Mouse (Mus musculus): ENCODE results near the gene Hoxb3. TPM values are rescaled to one million over a fixed set of nuclear protein-coding genes. Genes with fewer than 3 reads are reported as not detected.

The Hoxb3 gene
- polyA plus RNA-seq, 1 experiment = 2.0 TPM

DNA sequence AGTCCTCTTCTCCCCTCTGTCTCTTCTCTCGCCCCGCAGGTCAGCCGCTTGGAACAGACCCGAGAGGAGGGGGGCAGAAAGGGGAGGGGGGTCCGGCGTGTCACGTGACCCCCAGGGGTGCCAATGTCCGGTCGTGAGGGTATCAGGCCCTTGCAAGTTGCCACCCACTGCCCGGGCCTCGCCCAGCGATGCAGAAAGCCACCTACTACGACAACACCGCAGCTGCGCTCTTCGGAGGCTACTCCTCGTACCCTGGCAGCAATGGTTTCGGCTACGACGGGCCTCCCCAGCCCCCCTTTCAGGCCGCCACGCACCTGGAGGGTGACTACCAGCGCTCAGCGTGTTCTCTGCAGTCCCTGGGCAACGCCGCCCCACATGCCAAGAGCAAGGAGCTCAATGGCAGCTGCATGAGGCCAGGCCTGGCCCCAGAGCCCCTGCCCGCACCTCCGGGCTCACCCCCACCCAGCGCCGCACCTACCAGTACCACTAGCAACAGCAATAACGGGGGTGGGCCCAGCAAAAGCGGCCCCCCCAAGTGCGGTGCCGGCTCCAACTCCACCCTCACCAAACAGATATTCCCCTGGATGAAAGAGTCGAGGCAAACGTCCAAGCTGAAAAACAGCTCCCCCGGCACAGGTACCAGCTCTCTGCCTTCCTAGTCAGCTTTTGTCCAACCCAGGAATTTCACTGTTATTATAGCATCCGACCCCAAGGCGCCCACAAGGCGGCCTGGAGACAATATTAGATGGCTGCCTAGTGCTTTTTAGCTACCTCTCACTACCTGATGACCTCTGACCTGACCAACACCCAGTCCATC lies 21.1 kb downstream of the Hoxb3 start:
- H3K4me3 ChIP-seq (ENCODE audit: insufficient read depth, low read depth, low read length) = peak overlapping the region; percentile 15; the same call in 1 of the 2 replicates
- peaks cover 25% of the 10 kb centered on the region for H3K4me1 ChIP-seq (ENCODE audit: control insufficient read depth, insufficient read depth, insufficient read length, low read length)
- H3K27ac ChIP-seq (replicated peaks; ENCODE audit: low read depth, low read length) = 0 out of 2 replicates have a peak overlapping the region, but pooled peaks have one; percentile 5

DNA sequence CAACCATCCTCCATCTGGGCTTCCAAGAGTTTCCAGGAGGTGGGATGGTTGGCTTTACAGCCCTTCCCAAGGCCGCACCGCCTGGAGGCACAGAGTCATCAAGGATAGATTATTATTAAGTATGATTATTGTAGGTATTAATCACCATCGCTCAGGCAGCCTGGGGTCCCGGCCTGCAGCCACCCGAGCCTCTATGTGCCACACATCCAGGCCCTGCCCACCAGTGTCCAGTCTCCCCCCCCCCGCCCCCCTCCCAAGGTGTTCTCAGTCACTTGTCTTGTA lies 21.7 kb downstream of the Hoxb3 start:
- Histone ChIP-seq H3K4me1 (ENCODE audit: control insufficient read depth, insufficient read depth, insufficient read length, low read length) (peaks cover 22% of the 10 kb centered on the region), H3K4me3 (ENCODE audit: insufficient read depth, low read depth, low read length) (no peak overlapping the region), H3K27ac (replicated peaks; ENCODE audit: low read depth, low read length) (0 out of 2 replicates have a peak overlapping the region, but pooled peaks have one; percentile 5)

- Histone ChIP-seq H3K4me1 (ENCODE audit: control insufficient read depth, insufficient read depth, insufficient read length, low read length) (peaks cover 21% of the 10 kb centered on the region), H3K4me3 (ENCODE audit: insufficient read depth, low read depth, low read length) (peak overlapping the region; percentile 60), H3K27ac (replicated peaks; ENCODE audit: low read depth, low read length) (0 out of 2 replicates have a peak overlapping the region, but pooled peaks have one; percentile 7)
These were observed 22.2 kb downstream of the Hoxb3 start for GRCm38 (mm10) chr11:96345220-96345892.

- Histone ChIP-seq H3K27ac (replicated peaks; ENCODE audit: low read depth, low read length) (0 out of 2 replicates have a peak overlapping the region, but pooled peaks have one; percentile 7), H3K4me3 (ENCODE audit: insufficient read depth, low read depth, low read length) (peak overlapping the region; percentile 60), H3K4me1 (ENCODE audit: control insufficient read depth, insufficient read depth, insufficient read length, low read length) (peaks cover 21% of the 10 kb centered on the region)
These were observed 23.0 kb downstream of the Hoxb3 start for GRCm38 (mm10) chr11:96345893-96346806.

- no peak overlapping the region for H3K27ac ChIP-seq (replicated peaks; ENCODE audit: low read depth, low read length)
- H3K4me1 ChIP-seq (ENCODE audit: control insufficient read depth, insufficient read depth, insufficient read length, low read length) = peaks cover 21% of the 10 kb centered on the region
- no peak overlapping the region for H3K4me3 ChIP-seq (ENCODE audit: insufficient read depth, low read depth, low read length)
These were observed 23.9 kb downstream of the Hoxb3 start for GRCm38 (mm10) chr11:96346916-96347520.

- peak overlapping the region; percentile 59; the same call in 1 of the 2 replicates for H3K27ac ChIP-seq (replicated peaks; ENCODE audit: low read depth, low read length)
These were observed 24.6 kb downstream of the Hoxb3 start for GRCm38 (mm10) chr11:96347717-96348116.

GRCm38 (mm10) chr11:96348141-96348928 lies 25.2 kb downstream of the Hoxb3 start:
- Histone ChIP-seq H3K27ac (replicated peaks; ENCODE audit: low read depth, low read length) (peak overlapping the region; percentile 59), H3K4me3 (ENCODE audit: insufficient read depth, low read depth, low read length) (0 out of 2 replicates have a peak overlapping the region, but pooled peaks have one; percentile 14), H3K4me1 (ENCODE audit: control insufficient read depth, insufficient read depth, insufficient read length, low read length) (peaks cover 18% of the 10 kb centered on the region)

More at GRCm38 (mm10) chr11:96347717-96348116, 24.6 kb downstream of the Hoxb3 start:
- H3K4me1 ChIP-seq (ENCODE audit: control insufficient read depth, insufficient read depth, insufficient read length, low read length) = peaks cover 18% of the 10 kb centered on the region
- H3K4me3 ChIP-seq (ENCODE audit: insufficient read depth, low read depth, low read length) = no peak overlapping the region

DNA sequence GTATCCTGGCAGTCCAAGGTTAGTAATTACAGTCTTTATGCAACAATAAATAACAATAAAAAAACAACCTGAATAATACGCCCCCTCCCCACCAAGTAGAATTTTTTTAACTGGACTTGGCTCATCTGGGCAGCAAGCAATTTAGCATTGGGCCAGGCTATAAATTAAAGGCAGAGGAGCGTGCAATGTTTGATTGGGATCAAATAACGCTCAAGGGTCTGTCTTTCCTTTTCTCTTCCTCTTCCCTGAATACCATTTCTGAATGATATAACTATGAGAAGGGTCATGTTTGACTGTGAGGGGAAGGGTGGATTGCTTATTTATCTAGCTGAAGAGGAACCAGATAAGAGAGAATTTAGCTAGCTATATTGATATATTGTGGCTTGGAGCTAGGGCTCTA lies 25.9 kb downstream of the Hoxb3 start:
- Histone ChIP-seq H3K4me1 (ENCODE audit: control insufficient read depth, insufficient read depth, insufficient read length, low read length) (peaks cover 18% of the 10 kb centered on the region), H3K27ac (replicated peaks; ENCODE audit: low read depth, low read length) (no peak overlapping the region), H3K4me3 (ENCODE audit: insufficient read depth, low read depth, low read length) (no peak overlapping the region)

GRCm38 (mm10) chr11:96349491-96350340 lies 26.6 kb downstream of the Hoxb3 start:
- peaks cover 18% of the 10 kb centered on the region for H3K4me1 ChIP-seq (ENCODE audit: control insufficient read depth, insufficient read depth, insufficient read length, low read length)
- peak overlapping the region; percentile 54 for H3K4me3 ChIP-seq (ENCODE audit: insufficient read depth, low read depth, low read length)
- H3K27ac ChIP-seq (replicated peaks; ENCODE audit: low read depth, low read length) = peak overlapping the region; percentile 82

GRCm38 (mm10) chr11:96350341-96350624 lies 27.2 kb downstream of the Hoxb3 start, which contains the start of gene Hoxb2:
Gene Hoxb2, plus strand, starts transcription at chr11:96350525.
- Histone ChIP-seq H3K4me3 (ENCODE audit: insufficient read depth, low read depth, low read length) (peak within 1 kb of the TSS; percentile 83), H3K27ac (replicated peaks; ENCODE audit: low read depth, low read length) (peak within 1 kb of the TSS; percentile 88), H3K4me1 (ENCODE audit: control insufficient read depth, insufficient read depth, insufficient read length, low read length) (peaks cover 19% of the 10 kb centered on the region)

DNA sequence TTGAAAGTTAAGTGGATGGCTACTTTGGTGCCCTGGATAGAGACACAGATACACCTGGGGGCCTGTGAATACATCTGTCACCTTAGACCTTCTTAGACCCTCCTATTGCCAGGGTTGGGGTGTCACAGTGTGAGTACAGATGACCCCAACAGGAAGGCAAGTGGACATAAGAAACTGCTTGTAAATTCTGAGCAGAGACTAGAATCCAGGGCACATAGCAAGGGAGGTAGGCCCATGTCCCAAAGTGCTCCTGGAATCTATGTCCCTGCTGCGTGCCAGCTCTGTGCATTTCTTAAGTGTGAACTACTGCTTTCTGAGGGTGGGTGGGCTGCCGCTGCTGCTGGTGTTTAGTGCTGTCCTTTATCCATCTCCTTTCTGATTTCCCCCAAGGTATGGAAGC lies 27.7 kb downstream of the Hoxb3 start:
- peak overlapping the region; percentile 88 for H3K27ac ChIP-seq (replicated peaks; ENCODE audit: low read depth, low read length)
- peaks cover 19% of the 10 kb centered on the region for H3K4me1 ChIP-seq (ENCODE audit: control insufficient read depth, insufficient read depth, insufficient read length, low read length)
- peak overlapping the region; percentile 17; the same call in 1 of the 2 replicates for H3K4me3 ChIP-seq (ENCODE audit: insufficient read depth, low read depth, low read length)

DNA sequence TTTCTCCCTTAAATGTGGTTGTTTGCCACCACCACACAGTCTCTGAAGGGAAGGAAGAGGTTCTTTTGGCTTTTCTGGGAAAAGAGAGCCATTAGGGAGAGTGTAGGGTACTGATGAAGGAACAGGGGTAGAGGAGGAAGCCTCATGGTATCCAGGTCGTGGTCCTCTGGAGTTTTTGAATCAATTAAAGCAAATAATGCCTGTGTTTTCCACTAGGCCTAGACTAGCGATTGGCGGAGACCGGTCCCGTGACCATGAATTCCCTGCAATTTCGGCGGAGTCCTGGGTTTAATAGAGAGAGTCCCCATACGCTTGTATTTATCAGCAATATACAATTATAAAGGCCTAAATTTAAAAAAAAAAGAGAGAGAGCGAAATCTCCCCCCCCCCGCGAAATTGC lies 28.2 kb downstream of the Hoxb3 start:
- peak overlapping the region; percentile 83 for H3K4me3 ChIP-seq (ENCODE audit: insufficient read depth, low read depth, low read length)
- peaks cover 16% of the 10 kb centered on the region for H3K4me1 ChIP-seq (ENCODE audit: control insufficient read depth, insufficient read depth, insufficient read length, low read length)
- peak overlapping the region; percentile 88 for H3K27ac ChIP-seq (replicated peaks; ENCODE audit: low read depth, low read length)

DNA sequence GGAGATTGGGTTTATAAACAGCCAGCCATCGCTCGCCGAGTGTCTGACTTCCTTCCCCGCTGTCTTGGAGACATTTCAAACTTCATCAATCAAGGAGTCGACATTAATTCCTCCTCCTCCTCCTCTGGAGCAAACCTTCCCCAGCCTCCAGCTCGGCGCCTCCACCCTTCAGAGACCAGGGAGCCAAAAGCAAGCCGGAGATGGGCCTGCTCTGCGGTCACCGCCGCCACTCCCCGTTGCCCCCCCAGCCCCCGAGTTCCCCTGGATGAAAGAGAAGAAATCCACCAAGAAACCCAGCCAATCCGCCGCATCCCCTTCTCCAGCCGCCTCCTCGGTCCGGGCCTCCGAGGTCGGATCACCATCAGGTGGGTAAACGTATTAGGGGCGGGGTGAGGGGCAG lies 28.7 kb downstream of the Hoxb3 start:
- H3K27ac ChIP-seq (replicated peaks; ENCODE audit: low read depth, low read length) = peak overlapping the region; percentile 91
- peak overlapping the region; percentile 83 for H3K4me3 ChIP-seq (ENCODE audit: insufficient read depth, low read depth, low read length)
- peaks cover 14% of the 10 kb centered on the region for H3K4me1 ChIP-seq (ENCODE audit: control insufficient read depth, insufficient read depth, insufficient read length, low read length)
